Mouse (Mus musculus) urinary bladder, adult 18-20 months (tissue): ENCODE results near the gene Hmgb1.
"Not testable (repeated sequence)": the region's sequence is repeated elsewhere in the genome, so short reads cannot be mapped to it uniquely, and the experiment has no call there.

ENCODE experiments used
- DNase-seq, 2 experiments: peaks; one replicate each; pipeline ENCODE4 v3.0.0; 2022; ENCODE audit warnings: low spot score in 2 of 2, mixed read lengths in 2 of 2

The Hmgb1 gene

DNA sequence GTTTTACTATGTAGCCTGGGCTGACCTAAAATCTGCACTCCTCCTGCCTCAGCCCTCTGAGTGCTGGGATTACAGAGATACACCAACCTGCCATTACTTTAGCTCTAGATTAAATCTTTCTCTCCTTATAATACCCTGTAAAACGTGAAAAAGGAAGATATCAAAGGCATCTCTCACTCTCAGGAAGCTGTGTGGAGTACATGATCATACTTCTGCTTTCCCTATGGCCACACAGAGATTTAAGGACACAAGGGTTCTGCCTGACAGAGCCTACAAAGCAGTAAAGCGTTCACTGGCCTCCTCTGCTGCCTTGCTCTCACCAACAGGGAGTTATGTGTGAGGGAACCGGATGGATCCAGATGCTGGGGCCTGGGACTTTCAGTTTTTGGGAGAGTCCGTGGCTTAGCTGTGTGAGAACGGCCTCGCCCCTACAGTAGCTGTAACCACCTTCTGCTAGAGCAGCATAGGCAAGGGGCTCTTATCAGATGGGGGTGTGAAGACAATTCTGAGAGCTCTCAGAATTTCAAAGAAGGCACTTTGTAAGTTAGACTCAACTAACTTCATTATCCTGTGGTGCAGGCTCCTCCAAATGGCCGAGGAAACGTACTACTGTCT is 36.8 kb downstream of the Hmgb1 start:
- DNase-seq, result no peak

DNA sequence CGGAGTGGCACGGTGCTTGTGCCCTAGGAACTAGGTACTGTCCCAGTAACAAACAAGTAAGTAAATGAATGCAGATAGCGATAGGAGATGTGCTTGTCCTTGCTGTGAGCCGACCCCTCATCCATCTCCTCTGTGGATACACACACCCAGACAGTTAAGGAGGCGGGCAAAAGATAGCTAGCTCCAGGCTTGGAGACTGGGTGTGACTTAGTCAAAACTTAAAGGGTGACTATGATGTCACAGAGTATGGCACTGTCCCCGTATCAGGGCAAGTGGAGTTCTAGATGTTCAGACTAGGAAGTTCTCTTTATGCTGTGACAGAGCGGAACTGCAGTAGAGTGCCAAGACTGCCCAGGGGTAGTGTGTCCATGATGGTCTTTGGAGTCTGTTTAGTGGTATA is 37.6 kb downstream of the Hmgb1 start:
- no peak for DNase-seq

DNA sequence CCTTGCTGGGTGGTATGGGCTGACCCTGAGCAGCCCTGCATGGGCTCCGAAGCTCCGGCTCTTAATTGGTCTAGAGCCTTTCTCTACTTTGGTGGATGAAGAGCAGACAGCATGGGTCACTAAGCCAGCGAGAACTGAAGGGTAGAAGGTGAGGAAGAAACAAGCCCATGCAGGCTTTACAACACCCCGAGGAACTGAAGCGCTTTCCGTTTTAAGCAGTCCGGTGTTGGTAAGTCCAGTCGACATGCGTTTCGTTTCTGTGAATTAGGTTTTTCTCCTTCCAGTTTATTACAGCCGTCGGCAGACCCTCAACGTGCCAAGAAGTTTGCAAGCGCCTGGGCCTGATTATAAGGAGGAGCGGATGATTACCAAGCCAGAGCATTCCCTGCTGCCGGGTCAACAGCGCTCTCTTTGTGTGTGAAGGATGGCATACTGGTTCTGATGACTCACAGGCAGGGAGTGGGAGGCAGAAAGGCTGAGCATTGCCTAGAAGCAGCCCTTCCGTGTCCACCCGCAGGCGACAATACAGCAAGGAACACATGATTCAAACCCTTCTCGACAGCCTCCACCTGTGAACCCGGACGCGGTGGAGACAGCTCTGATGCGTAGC is 40.4 kb downstream of the Hmgb1 start:
- peak; percentile 37 to 54 for DNase-seq

DNA sequence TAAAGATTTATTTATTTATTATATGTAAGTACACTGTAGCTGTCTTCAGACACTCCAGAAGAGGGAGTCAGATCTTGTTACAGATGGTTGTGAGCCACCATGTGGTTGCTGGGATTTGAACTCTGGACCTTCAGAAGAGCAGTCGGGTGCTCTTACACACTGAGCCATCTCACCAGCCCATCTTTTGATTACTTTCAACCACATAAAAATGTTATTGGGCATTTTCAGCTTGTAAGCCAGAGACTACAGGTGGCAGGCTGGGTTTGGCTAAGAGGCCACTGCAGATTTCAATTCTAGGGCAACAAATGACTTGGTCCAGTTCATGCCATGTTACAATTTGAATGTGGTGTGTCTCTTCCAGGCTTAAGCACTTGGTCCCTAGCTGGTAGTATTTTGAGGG is 43.1 kb downstream of the Hmgb1 start:
- DNase-seq, result not testable (repeated sequence)

DNA sequence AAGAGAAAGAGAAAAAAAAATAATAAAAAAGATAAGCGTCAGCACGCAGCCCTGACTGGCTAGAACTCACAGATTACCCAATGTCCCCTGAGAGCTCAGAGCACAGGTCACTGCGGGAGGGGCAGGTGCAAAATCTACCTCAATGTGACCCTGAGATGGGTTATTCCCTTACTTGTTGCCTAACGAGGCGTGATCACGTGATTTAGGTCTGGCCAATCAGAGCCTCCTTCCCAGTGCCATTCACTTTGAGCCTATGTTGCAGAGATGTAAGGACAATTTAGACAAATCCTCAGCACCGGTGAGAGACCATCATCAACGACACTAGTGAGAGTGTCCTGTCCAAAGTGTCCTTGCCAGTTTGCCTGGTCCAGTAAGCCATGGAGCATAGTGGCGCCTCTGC is 44.0 kb downstream of the Hmgb1 start:
- no peak for DNase-seq

DNA sequence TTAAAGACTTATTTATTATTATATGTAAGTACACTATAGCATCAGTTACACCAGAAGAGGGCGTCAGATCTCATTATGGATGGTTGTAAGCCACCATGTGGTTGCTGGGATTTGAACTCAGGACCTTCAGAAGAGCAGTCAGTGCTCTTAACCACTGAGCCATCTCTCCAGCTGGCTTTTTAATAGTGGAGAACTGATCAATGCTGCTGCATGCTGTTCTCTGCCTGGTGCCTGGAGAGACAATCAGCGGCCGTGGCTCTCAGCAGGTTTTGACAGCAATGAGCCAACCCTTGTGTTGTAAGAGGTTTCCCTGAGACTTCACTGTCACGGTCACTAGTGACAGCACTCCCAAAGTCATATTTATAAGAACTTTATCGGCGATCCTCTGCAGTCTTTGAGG is 46.2 kb downstream of the Hmgb1 start:
- DNase-seq, result not testable (repeated sequence)

DNA sequence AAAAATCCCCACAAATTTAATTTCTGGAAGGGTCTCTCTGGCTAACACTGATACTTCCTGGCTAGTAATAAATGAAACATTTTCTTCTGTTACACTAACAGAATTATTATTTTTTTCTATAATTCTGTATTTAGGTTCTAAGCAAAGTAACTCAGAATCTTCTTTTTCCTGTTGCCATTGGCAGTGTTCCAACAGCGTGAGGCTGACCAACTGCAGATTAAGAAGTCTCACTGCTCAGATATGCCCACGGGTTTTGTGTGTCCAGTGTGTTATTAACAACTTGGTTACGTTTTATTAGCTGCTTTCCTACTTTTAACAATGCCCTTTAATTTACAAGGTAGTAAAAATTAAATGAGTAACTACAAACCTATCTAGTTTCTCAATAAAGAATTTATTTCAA is 46.8 kb downstream of the Hmgb1 start:
- DNase-seq, result no peak

DNA sequence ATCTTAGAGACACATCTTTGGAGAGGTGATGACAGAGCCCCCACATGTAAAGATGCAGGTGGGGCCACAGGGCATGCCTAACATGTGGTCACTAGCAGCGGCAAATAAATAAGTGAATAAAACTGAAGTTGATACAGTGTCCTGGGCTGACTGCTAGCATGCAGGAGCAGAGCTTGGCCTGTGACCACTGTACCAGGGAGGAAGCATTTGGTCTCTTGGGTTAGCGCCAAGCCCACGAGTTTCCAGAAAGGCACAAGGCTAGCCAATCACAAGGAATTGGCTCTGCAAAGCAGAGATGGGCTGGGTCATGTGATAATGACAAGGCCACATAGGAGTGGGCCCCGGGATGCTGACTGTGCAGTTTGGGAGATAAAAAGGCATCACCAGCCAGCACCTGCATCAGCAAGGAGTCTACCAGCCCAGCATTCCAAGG is 47.3 kb downstream of the Hmgb1 start:
- DNase-seq, result no peak

DNA sequence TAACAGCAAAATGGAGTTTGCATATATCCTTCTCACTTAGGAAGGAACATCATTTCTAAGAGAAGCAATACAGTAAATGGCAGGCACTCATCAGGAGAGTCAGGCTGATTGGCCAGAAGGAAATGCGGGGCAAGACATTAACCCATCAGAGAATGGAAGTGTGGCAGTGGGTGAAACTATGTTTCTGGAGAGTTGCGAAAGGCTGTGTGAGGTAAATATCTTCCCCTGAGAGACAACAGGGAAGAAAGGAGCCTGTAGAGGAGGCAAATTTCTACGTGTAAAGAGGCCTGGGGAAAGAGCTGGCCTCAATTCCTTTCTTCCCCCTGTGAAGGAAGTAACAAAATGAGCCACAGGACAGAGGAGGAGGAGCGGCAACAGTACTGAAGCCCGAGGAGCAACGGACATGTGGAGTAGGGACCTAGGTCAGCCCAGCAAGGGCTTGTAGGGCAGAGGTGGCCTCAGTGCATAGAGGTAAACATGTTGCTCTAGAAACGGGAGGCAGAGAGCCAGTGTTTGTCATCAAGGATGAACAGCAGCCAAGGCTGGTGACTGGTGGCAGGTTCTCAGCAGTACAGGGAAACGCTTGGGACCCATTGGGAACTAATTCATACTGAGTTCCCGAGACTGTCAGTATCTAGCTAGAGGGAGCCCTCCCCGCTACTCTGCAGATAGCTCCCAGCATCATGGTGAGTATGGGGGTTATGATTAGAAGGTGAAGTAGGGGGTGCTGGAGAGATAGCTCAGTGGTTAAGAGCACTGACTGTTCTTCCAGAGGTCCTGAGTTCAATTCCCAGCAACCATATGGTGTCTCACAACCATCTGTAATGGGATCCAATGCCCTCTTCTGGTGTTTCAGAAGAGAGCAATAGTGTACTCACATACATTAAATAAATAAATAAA is 48.6 kb downstream of the Hmgb1 start:
- DNase-seq, result no peak

DNA sequence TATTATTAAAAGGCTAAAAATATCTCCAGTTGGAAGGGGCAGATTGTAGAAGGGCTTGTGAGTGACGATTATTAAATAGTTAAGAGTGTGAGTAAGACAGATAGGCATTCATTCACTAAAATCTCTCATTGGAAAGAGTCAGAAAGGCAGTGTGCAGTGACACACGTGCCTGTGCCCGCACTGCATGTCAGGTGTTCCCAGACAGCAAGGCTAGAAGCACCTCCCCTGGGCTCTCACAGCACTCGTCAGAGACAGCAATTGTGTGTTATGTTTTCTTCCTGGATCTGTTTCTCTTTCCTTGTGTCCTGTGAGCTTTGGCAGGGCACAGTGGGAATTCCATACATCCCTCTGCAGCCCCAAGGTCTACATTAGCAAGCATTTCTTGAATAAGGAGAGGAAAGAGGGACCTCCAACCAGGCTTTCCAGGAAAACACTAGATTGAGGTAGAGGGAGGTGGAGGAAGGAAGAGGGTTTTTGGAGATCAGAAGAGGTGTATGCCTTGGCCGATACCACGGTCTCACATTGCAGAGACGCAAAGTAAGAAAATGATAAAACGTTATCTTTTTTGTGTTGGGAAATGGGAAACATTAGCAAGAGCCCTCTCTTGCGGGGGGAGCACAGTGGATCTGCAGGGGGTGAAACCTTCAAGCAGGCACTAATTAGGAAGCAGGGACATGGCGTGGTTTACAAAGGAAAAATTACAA is 49.4 kb downstream of the Hmgb1 start:
- no peak for DNase-seq

DNA sequence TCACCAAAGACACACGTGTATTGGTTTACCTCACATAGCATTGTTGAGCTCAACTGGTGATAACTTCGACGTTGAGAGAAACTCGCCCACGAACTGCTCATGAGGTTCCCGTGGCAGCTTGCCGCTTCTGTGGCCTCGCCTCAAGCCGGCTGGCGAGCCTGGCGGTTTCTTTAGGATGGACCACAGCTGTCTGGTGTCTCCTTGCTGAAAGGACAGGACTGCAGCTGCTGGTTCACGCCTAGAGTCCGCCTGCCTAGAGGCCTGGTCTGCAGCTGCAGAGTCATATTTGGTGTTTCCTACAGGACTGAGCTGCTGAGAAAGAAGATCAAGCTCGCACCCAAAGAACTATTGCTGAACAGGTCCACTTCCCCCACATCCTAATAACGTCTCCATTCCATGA is 55.8 kb downstream of the Hmgb1 start:
- peak in 1 of 2 experiments; percentile 42 for DNase-seq

DNA sequence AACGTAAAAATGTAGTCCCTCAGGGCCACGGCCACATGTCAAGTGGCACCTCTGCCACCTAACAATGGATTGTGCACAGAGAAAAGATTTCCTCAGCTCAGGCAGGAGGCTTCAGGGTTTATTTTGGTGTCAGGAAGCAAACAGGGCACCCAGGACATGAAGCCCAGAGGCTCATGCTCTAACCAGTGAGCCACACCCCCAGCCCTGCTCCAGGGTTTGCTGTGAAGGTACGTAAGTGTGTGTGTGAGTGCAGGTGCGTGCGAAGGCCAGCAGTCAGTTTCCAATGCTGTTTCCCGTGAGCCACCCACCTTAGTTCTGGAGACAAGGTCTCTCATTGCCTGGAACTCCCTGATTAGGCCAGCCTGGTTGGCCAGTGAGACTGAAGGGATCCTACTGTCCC is 60.5 kb downstream of the Hmgb1 start:
- DNase-seq, result no peak

DNA sequence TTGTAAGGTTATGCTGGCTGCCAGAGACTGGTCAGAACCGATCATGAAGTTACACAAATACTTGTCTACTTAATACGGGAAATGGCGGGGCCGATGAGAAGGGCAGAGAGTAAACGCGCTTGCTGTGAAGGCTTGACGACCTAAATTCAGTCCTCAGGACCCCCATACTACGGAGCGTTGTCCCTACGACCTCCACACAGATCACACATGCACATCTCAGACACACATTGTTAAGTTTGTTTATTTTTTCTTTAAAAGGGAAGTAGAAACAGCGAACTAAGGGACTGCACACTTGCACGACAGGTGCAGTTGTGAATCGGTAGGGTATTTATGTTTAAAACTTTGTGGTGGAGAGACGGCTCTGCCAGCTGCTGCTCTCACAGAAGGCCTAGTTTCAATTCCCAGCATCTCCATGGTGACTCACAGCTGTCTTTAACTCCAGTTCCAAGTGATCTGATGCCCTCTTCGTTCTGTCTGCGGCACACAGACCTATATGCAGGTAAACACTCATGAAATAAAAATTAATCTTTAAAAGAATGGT is 64.9 kb downstream of the Hmgb1 start:
- DNase-seq, result no peak

DNA sequence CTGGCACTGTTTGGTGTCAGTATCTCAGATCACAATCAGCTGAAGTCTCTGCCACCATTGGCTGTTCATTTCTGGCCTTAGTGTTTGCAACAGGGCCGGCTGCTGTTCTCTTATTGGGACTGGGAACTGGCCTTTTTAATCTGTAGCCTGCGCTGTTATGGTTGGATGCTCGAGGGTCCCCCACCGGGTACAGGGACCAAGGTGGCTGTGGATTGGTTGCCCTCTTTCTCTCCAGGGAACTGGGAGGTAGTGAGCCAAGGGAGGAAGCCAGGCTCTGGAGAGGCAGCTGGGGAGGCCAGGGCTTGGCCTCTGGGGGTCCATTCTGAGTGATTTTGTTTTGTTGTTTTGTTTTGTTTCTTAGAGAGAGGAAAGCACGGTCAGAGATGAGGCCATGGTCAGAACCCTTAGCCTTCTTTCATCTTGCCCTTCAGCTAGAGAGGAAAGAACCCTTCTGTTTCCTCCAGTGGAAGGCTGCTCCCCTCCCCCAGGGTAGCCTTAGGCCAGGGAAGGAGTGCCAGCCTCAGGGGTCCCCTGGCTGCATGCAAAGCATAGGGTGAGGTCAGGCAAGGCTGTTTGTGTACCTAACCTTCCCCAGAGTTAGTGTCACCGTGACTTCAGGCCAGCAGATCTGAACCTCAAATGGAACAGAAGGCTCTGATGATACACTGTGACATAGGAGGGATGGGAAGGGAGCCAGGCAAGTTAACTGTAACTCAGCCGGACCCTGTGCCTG is 66.3 kb downstream of the Hmgb1 start:
- DNase-seq, result no peak

DNA sequence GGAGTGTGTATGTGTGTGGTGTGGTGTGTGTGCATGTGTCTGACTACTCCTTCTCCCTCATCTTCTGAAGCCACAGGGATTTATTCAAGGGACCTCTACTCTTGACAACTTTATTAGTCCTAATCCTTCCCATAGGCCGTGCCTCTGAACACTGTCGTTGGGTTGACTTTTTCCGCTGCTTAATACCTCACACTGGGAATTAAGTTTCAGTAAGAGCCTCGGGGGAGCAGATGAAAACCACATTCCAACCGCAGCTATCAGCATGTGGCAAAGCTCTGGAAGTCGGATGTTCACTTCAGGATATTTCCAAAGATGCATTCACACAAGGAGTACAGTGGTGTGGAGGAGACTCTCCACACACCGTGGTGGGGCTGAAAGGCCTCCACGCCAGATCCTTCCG is 69.7 kb downstream of the Hmgb1 start:
- no peak for DNase-seq

DNA sequence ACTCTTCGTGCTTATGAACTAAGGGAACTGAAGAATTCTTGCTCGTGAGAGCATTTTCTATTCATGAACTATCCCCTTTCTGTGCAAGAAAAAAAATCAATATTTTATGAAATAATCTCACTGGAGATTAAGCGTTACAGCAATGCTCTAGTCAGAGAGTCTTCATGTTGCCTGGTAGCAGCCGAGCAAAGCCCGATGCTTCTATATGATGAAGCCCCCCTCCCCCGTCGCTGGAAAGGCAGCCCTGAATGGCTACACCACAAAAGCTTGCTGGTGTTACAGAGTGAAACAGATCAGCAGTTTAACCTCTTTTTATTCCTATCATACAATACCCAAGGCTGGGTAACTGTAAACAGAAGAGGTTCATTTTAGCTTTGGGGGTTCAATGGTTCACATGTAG is 70.3 kb downstream of the Hmgb1 start:
- DNase-seq, result no peak

DNA sequence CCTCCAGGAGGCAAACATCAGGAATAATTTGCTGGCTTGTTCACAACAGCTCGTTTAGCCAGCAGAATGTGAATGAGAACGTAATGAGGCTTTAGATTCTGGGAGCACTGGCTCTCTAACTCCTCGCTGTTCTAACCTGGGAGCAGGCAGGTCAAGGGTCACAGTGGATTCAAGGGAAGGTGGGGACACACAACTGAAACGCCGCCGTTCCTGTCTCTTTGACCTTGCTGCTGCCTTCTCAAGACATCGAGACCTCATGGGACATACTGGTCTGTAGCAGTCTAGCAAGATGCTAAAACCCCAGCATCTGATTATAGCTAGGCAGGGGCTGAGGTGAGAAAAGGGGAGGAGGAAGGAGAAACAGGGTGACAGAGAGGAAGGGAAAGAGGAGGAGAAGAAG is 70.8 kb downstream of the Hmgb1 start:
- DNase-seq, result no peak

DNA sequence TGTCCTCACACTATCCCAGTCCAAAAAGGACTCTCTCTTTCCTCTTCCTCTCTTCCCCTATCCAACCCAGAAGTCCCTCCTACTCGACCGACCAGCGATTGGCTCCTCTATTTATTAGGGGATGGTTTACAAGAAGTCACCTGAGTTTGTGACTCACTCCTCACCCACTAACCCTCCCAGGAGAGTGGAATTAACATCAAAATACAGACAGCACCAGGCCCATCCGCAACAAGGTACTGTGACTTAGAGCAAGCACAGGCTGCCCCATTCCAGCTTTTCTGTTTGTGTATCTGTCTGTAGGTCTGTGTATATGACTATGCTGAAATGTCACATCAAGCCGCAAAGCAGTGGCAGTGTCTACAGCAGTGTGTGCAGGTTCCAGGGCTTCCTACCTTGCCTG is 71.7 kb downstream of the Hmgb1 start:
- DNase-seq, result no peak

DNA sequence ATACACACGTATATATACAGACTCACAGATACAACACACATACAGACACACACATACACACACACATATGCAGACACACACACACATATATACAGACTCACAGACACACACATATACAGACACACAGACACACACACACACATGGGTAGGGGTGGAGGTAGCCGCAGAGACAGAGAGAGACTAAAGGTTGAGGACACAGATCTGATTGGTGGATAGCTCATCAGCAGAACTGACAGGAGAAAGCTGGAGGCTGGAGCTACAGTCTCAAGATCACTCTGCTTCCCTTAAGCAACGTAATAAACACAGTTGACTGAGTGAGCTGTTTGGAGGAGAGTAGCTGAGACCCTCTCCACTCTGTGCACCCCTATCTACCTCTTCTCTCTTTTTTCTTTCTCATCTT is 75.1 kb downstream of the Hmgb1 start:
- DNase-seq, result no peak

DNA sequence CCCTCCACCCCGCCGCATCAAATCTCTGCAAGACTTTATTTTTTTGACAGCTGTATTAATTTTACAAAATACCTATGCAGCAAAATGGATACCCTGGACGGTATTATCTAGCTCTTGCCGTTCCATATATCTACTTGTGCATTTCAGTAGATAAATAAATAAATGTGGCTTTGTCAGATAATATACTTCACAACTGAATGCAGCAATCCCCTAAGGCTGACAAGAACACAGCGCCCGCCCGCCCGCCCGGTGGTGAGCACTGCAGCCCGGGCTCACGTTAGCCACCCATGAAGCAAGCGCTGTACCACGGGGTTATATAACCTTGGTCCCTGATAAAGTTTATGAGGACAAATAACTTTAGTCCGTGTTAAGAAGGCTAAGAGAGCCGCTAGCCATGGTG is 76.1 kb downstream of the Hmgb1 start:
- no peak for DNase-seq

DNA sequence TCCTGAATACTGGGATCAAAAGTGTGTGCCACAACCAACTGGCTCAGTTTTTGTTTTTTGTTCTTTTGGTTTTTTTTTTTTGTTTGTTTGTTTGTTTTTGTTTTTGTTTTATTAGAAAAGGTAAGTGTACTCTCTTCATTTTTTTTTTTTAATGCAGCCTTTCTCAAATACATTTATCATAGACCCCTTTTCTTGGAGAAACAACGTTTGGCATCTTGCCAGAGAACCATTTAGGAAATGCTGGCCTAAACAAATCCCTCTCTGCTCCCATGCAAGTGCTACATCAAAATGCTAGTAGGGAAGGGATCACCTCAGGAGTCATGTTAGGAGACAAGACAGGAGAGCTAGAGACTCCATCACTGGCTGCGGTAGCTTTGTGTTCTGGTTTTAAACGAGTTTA is 76.7 kb downstream of the Hmgb1 start:
- no peak for DNase-seq
